Mouse (Mus musculus) embryonic facial prominence, embryonic 11.5 days (tissue): Measurements from ENCODE around the gene Gm9936. TPM values are rescaled to one million over a fixed set of nuclear protein-coding genes. Genes with fewer than 3 reads are reported as not detected.

ENCODE experiments used
- ATAC-seq: fragments of 200-750 bp; cut with Nextera tagmentation; replicated peaks from 2 replicates; pipeline ENCODE4 v1.8.0; 2017; ENCODE audit warnings: low read depth; ENCODE audit not compliant: insufficient number of reproducible peaks, low FRiP score, low TSS enrichment
- DNase-seq: peaks from one replicate; pipeline ENCODE4 v3.0.0-alpha.2; 2015; ENCODE audit warnings: low spot score
- H3K27ac ChIP-seq: fragments of 300-500 bp; sonication (generic); replicated peaks from 2 replicates; pipeline ENCODE4 v1.5.1; 2014; ENCODE audit warnings: mild to moderate bottlenecking, low read depth, low read length, control low read depth
- H3K27me3 ChIP-seq: fragments of 300-500 bp; sonication (generic); 2 replicates; pipeline ENCODE4 v1.6.1; 2014; ENCODE audit warnings: mild to moderate bottlenecking, low read length, moderate library complexity, mixed read lengths; ENCODE audit not compliant: control insufficient read depth, insufficient read depth
- H3K36me3 ChIP-seq: fragments of 300-500 bp; sonication (generic); replicated peaks from 2 replicates; pipeline ENCODE4 v1.6.1; 2014; ENCODE audit warnings: low read depth, mild to moderate bottlenecking, low read length, moderate library complexity, mixed read lengths; ENCODE audit not compliant: control insufficient read depth, insufficient read depth
- H3K4me1 ChIP-seq: fragments of 300-500 bp; sonication (generic); 2 replicates; pipeline ENCODE4 v1.6.1; 2014; ENCODE audit warnings: low read length, mixed read lengths; ENCODE audit not compliant: control insufficient read depth, insufficient read depth
- H3K4me2 ChIP-seq: fragments of 300-500 bp; sonication (generic); 2 replicates; pipeline ENCODE4 v1.6.1; 2014; ENCODE audit warnings: low read depth, mild to moderate bottlenecking, control low read depth, low read length, moderate library complexity
- H3K4me3 ChIP-seq: fragments of 300-500 bp; sonication (generic); 2 replicates; pipeline ENCODE4 v1.5.1; 2014; ENCODE audit warnings: low read depth, low read length, control low read depth
- H3K9ac ChIP-seq: fragments of 300-500 bp; sonication (generic); replicated peaks from 2 replicates; pipeline ENCODE4 v1.6.1; 2014; ENCODE audit warnings: mild to moderate bottlenecking, control low read depth, low read length
- H3K9me3 ChIP-seq: fragments of 300-500 bp; sonication (generic); replicated peaks from 2 replicates; pipeline ENCODE4 v1.6.1; 2016; ENCODE audit warnings: mild to moderate bottlenecking, low read length, inconsistent platforms, mixed read lengths; ENCODE audit not compliant: control insufficient read depth
- WGBS: fragments of 180-500 bp; shearing (Covaris S2); extraction: QIAGEN DNeasy Blood & Tissue Kit; methylation state at CpG from one replicate; pipeline ENCODE4 v1.1.7; 2014; 5-methylcytosine and 5-hydroxymethylcytosine counted together
- polyA plus RNA-seq: library from polyadenylated mRNA; unstranded; fragments of >200 nt; fragmentation: Nextera tagmentation; extraction: Ambion mirVana; gene quantifications from 2 replicates; pipeline ENCODE4 v1.2.1, GENCODE M21; 2014

Gm9936 gene
- polyA plus RNA-seq, 1 experiment from 2014 or later: 0.29 TPM

DNA sequence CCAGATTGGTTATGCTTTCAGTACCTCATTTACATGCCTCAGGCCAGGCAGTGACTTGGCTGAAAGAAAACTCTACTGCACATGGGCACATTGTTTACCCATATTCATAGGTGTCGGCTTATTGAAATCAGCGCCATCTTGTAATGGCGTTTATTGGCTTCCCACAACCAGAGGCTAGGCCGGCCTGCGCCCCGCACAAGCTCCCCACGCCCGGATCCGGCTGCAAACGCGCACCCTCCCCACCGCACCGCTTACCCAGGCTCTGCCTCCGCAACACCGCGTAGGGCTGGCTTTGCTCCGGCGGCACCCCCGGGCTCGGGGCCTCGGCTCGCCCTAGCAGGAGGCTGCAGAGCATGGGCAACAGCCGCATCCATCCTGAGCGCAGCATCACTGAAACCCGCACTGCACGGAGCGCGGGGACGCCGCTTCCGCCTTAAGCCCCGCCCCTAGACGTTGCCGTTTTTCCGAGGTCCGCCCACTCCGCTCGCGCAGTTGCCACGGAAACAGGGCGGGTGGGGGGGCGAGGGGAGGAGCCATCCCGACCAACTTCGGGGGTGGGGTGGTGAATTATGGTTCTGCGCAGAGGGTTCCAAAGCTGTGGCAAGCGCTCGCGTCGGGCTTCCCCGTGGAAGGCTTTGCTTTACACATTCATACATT is 44.8 kb downstream of the Gm9936 start:
- Histone ChIP-seq H3K9me3 (no peaks in the 10 kb centered on the region), H3K4me2 (peak overlapping the region; percentile 59), H3K27me3 (no peaks in the 10 kb centered on the region), H3K9ac (peak overlapping the region; percentile 92), H3K36me3 (no peaks in the 10 kb centered on the region), H3K27ac (peak overlapping the region; percentile 78), H3K4me3 (peak overlapping the region; percentile 93), H3K4me1 (no peaks in the 10 kb centered on the region)
- DNase-seq: peak; percentile 91
- ATAC-seq: peak; percentile 92
- under 1% methylated on average over 50 of the region's 50 CpGs for WGBS

DNA sequence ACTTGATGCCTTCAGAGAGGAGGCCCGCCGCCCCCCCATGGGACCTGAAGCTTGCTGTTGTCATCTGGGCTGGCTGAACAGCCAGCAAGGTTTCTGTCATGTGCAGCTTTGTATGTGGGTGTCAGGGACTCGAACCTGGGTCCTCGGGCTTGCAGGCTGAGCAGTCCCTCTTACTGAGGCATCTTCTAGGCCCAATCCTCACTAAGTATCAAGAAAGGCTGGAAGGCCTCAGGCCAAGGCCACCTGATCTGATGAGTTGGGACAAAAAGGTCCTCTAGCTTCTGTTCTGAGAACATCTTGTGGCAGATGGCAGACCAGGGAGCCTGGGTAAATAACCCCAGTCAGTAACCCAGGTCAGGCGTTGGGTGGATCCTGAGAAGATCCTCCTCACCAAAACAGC is 48.7 kb downstream of the Gm9936 start:
- DNase-seq: no peak
- Histone ChIP-seq H3K36me3 (no peaks in the 10 kb centered on the region), H3K9ac (no peak overlapping the region)

DNA sequence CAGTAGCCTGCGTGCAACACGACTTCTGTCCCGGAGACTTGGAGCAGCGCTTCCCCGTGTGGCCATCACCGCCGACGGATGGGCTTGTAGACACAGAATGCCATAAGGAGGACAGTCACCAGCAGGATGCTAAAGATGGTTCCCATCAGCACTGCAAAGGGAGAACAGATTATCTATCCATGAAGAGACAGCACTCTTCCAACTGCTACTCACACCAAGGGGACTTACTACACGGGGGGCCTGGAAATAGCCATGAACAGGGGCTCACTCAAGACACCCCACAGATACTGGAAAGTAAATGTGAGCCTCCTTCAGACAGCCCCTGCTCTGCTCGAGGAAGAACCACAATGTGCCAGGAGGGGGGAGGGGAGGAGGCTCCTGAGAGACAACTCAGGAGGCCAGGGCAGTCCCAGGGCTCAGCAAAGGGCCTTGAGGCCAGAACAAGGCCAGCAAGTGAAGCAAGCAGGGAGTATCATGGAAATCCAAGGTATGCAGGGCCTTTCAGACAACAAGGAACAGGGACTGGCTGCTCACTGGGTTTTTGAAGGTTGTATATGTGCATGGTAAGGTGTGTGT is 49.2 kb downstream of the Gm9936 start:
- Histone ChIP-seq H3K4me1 (no peaks in the 10 kb centered on the region), H3K9me3 (no peaks in the 10 kb centered on the region), H3K27me3 (no peaks in the 10 kb centered on the region), H3K36me3 (no peaks in the 10 kb centered on the region), H3K9ac (no peak overlapping the region), H3K27ac (no peak overlapping the region), H3K4me2 (no peak overlapping the region), H3K4me3 (no peak overlapping the region)
- WGBS: 76% methylated on average over 10 of the region's 10 CpGs
- DNase-seq (no peak), ATAC-seq (no peak)

More for the DNA sequence above, 48.7 kb downstream of the Gm9936 start:
- Histone ChIP-seq H3K9me3 (no peaks in the 10 kb centered on the region), H3K27ac (no peak overlapping the region), H3K4me1 (no peaks in the 10 kb centered on the region), H3K4me3 (no peak overlapping the region), H3K4me2 (no peak overlapping the region), H3K27me3 (no peaks in the 10 kb centered on the region)
- no peak for ATAC-seq
- 86% methylated on average over 5 of the region's 5 CpGs for WGBS

DNA sequence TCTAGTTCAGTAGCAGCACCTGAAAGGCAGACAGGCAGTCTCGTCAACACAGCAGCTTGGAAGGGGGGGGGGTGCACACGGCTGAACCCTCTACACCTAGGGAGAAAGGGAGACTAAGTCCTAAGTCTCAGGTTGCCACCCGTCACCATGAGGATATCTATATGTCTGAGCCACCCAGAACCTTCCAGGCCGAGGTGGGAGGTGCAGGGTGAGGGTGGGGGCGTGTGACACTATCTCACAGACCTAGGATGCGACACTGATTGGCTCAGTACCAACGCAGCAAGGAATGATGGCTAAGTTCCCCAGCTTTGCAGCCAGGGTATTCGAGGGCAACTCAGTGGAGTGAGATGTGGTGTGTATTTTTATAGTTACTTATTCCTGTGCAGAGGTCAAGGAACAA is 50.1 kb downstream of the Gm9936 start:
- Histone ChIP-seq H3K4me1 (no peaks in the 10 kb centered on the region), H3K27me3 (no peaks in the 10 kb centered on the region), H3K4me3 (no peak overlapping the region), H3K9ac (no peak overlapping the region), H3K36me3 (peaks cover 2% of the 10 kb centered on the region; the same call in 1 of the 2 replicates), H3K4me2 (no peak overlapping the region), H3K27ac (no peak overlapping the region), H3K9me3 (no peaks in the 10 kb centered on the region)
- DNase-seq: no peak
- 71% methylated on average over 8 of the region's 8 CpGs for WGBS
- no peak; the same call in 1 of the 2 replicates for ATAC-seq

DNA sequence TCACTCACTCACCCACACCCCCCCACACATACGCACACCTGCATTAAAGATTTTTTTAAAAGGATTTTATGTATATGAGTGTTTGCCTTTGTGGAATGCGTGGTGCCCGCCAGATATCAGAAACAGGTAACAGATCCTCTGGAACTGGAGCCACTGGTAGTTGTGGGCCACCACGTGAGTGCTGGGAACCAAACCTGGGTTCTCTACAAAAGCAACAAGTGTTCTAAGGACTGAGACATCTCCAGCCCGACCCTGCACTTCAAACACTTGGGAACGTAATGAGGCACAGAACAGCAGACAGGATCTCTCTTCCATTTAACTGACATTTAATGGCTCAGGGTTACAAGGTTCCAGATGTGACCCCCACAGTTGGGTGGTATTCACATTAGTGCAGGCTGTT is 50.6 kb downstream of the Gm9936 start:
- H3K4me2 ChIP-seq: no peak overlapping the region
- no peaks in the 10 kb centered on the region for H3K27me3 ChIP-seq
- DNase-seq: peak; percentile 39
- no peaks in the 10 kb centered on the region for H3K4me1 ChIP-seq
- no peak overlapping the region for H3K9ac ChIP-seq
- no peak for ATAC-seq
- no peak overlapping the region for H3K27ac ChIP-seq
- H3K36me3 ChIP-seq: peaks cover 2% of the 10 kb centered on the region; the same call in 1 of the 2 replicates
- WGBS: 48% methylated on average over 6 of the region's 6 CpGs
- H3K4me3 ChIP-seq: no peak overlapping the region
- H3K9me3 ChIP-seq: no peaks in the 10 kb centered on the region

DNA sequence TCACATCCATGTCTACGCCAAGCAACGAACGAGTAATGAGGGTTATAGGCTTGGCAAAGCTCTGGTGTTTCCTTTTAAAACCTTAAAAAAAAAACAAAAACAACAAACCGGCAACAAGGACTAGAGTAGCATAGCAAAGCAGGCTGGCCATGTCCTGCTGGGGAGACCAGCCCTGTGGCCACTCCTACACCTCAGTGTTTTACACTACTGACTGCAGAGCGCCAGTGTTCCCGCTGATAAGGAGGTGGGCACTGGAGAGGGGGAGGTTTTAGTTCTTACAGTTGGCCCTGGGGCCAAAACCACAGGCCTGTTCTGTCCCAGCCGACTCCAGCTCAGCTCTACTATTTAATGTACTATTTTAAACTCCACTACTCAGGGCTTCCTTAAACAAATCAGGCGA is 51.0 kb downstream of the Gm9936 start:
- no peak overlapping the region for H3K27ac ChIP-seq
- H3K36me3 ChIP-seq: peaks cover 2% of the 10 kb centered on the region; the same call in 1 of the 2 replicates
- DNase-seq (no peak), ATAC-seq (no peak)
- no peaks in the 10 kb centered on the region for H3K9me3 ChIP-seq
- no peak overlapping the region for H3K4me3 ChIP-seq
- no peaks in the 10 kb centered on the region for H3K4me1 ChIP-seq
- H3K9ac ChIP-seq: no peak overlapping the region
- 29% methylated on average over 8 of the region's 8 CpGs for WGBS
- no peaks in the 10 kb centered on the region for H3K27me3 ChIP-seq
- no peak overlapping the region for H3K4me2 ChIP-seq

DNA sequence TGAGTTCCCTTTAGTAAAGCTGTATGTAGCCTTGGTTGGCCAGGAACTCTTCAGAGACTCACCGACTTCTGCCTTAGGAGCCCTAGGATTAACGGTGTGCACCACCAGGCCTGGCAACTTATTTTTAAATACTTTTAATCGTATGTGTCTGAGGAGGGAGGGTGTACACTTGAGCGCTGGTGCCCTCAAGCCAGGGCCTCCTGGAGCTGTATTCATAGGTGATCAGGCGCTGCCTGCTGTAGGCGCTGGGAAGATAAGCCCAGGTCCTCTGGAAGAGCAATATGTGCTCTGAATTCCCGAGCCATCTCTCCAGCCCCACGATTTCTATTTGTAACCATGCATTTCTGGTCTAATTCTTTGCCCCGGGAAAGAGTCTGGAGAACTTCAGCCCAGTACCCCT is 51.4 kb downstream of the Gm9936 start:
- Histone ChIP-seq H3K27ac (no peak overlapping the region), H3K4me1 (no peaks in the 10 kb centered on the region), H3K27me3 (no peaks in the 10 kb centered on the region), H3K4me3 (no peak overlapping the region), H3K36me3 (peaks cover 2% of the 10 kb centered on the region; the same call in 1 of the 2 replicates), H3K4me2 (no peak overlapping the region), H3K9ac (no peak overlapping the region), H3K9me3 (no peaks in the 10 kb centered on the region)
- no peak for DNase-seq
- WGBS: 47% methylated on average over 9 of the region's 9 CpGs
- no peak for ATAC-seq

DNA sequence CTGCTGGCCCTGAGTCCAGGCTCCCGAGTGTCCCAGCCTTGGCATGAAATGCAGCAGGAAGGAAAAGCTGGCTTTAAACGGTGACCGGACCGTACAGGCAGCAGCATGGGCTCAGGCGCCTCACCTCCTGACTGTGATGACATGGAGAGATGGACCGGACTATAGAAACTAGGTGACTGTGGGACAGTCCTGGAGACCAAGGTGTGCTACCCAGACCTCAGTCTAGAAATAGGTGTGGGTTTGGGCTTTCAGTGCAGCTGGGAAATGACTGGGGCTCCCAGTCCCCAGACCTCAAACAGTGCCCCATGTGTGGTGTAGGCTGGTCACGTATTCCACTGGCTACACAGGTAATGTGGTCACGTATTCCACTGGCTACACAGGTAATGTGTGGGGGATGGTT is 51.8 kb downstream of the Gm9936 start:
- DNase-seq (no peak), ATAC-seq (no peak)
- Histone ChIP-seq H3K9me3 (no peaks in the 10 kb centered on the region), H3K36me3 (peaks cover 2% of the 10 kb centered on the region; the same call in 1 of the 2 replicates), H3K27me3 (no peaks in the 10 kb centered on the region), H3K4me3 (no peak overlapping the region), H3K9ac (no peak overlapping the region; the same call in 1 of the 2 replicates), H3K4me1 (no peaks in the 10 kb centered on the region), H3K27ac (no peak overlapping the region), H3K4me2 (no peak overlapping the region)
- WGBS: 89% methylated on average over 8 of the region's 8 CpGs
